Mouse (Mus musculus) heart, postnatal 10 days (tissue): ENCODE measurements at regions not wholly inside any gene's neighbourhood (a gene's known extent, or its start where the extent isn't known, plus 50 kb on each side); places are given as distances from the start of the nearest gene placed in this dataset.

Source experiments
- DNase-seq, 2 experiments: peaks; one replicate each; pipeline ENCODE4 v3.0.0; 2021
- intact Hi-C: fragments of 180-260 bp; cut with DNase I; formaldehyde crosslinking; loops from one replicate; pipeline ENCODE4 v1.15.1; 2025

GRCm38 (mm10) chr3:103451971-103452370, 123.1 kb upstream of the Syt6 start:
- intact Hi-C loops = no loop called here
- peak; percentile 24 to 32 for DNase-seq

GRCm38 (mm10) chr3:103463760-103464159, 111.3 kb upstream of the Syt6 start:
- intact Hi-C loops = no loop called here
- no peak for DNase-seq

GRCm38 (mm10) chr3:103464181-103464580, 110.8 kb upstream of the Syt6 start:
- no peak for DNase-seq
- intact Hi-C loops = no loop called here

GRCm38 (mm10) chr3:103464729-103465128, 110.3 kb upstream of the Syt6 start:
- no peak for DNase-seq
- intact Hi-C loops = no loop called here

- intact Hi-C loops = no loop called here
Observed at GRCm38 (mm10) chr3:103465132-103465690, 109.8 kb upstream of the Syt6 start.

GRCm38 (mm10) chr3:103465948-103466347, 109.1 kb upstream of the Syt6 start:
- intact Hi-C loops = no loop called here
- DNase-seq = no peak

More at GRCm38 (mm10) chr3:103465132-103465690, 109.8 kb upstream of the Syt6 start:
- no peak for DNase-seq

GRCm38 (mm10) chr3:103470586-103471400, 104.2 kb upstream of the Syt6 start:
- DNase-seq = no peak
- intact Hi-C loops = no loop called here

- DNase-seq = peak in 1 of 2 experiments; percentile 5
- intact Hi-C loops = no loop called here
Observed at GRCm38 (mm10) chr3:103472598-103472997, 102.4 kb upstream of the Syt6 start.

GRCm38 (mm10) chr3:103473336-103473735, 101.7 kb upstream of the Syt6 start:
- intact Hi-C loops = no loop called here
- DNase-seq = peak; percentile 35 to 38

GRCm38 (mm10) chr3:103479845-103480543, 95.0 kb upstream of the Syt6 start:
- intact Hi-C loops = no loop called here
- DNase-seq = no peak

GRCm38 (mm10) chr3:103480676-103481075, 94.4 kb upstream of the Syt6 start:
- intact Hi-C loops = no loop called here
- DNase-seq = peak; percentile 26 to 48

GRCm38 (mm10) chr3:103483316-103483715, 91.7 kb upstream of the Syt6 start:
- DNase-seq = no peak
- intact Hi-C loops = no loop called here

- intact Hi-C loops = no loop called here
- DNase-seq = peak; percentile 16 to 39
Observed at GRCm38 (mm10) chr3:103483762-103484161, 91.3 kb upstream of the Syt6 start.

- intact Hi-C loops = no loop called here
- no peak for DNase-seq
Observed at GRCm38 (mm10) chr3:103489786-103490185, 85.2 kb upstream of the Syt6 start.

GRCm38 (mm10) chr3:103490966-103491365, 84.1 kb upstream of the Syt6 start:
- intact Hi-C loops = no loop called here
- no peak for DNase-seq

- no peak for DNase-seq
- intact Hi-C loops = no loop called here
Observed at GRCm38 (mm10) chr3:103492211-103492610, 82.8 kb upstream of the Syt6 start.

GRCm38 (mm10) chr3:103493623-103494022, 81.4 kb upstream of the Syt6 start:
- intact Hi-C loops = no loop called here
- DNase-seq = no peak

GRCm38 (mm10) chr3:103494043-103494442, 81.0 kb upstream of the Syt6 start:
- intact Hi-C loops = no loop called here
- no peak for DNase-seq

- DNase-seq = no peak
- intact Hi-C loops = no loop called here
Observed at GRCm38 (mm10) chr3:103496083-103496482, 78.9 kb upstream of the Syt6 start.

- intact Hi-C loops = no loop called here
- DNase-seq = no peak
Observed at GRCm38 (mm10) chr3:103496683-103497082, 78.3 kb upstream of the Syt6 start.

GRCm38 (mm10) chr3:103497696-103498095, 77.3 kb upstream of the Syt6 start:
- DNase-seq = no peak
- intact Hi-C loops = no loop called here

GRCm38 (mm10) chr3:103498458-103498857, 76.6 kb upstream of the Syt6 start:
- no peak for DNase-seq
- intact Hi-C loops = no loop called here
